Comparison of ENCODE assay signal across 32 mouse cellular contexts in the genomic region with DNA sequence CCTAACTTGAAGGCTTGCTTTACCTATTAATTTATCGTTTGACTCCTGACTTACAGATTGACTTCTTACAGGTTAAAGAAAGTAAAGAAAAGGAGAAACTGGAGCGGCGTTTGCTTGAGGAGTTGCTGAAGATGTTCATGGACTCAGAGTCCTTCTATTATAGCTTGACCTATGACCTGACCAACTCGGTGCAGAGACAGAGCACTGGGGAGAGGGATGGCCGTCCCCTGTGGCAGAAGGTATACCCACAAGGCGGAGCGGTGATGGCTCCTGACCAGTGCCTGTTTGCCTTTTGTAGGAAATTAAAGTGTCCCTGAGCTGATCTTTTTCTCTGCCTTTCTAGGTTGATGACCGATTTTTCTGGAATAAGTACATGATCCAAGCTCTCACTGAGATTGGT.
"Had no signal": no experiment of that assay in that cellular context is flagged by ENCODE, and none has a peak within 500 bp of the region (broad histone marks: within the 10 kb centered on the region; RNA-seq: fewer than 3 reads in every experiment).

No protein-coding gene starts in this region.

- H3K27me3 ChIP-seq: limb, embryonic 12.5 days; limb, embryonic 13.5 days; limb, embryonic 15.5 days; liver, embryonic 12.5 days; liver, embryonic 13.5 days; liver, embryonic 15.5 days; lung, embryonic 15.5 days; megakaryocyte, embryonic 14.5 days; midbrain, embryonic 12.5 days; midbrain, embryonic 13.5 days; midbrain, embryonic 15.5 days; neural tube, embryonic 12.5 days had no signal

- ATAC-seq: liver, postnatal 0 days; lung, postnatal 0 days; midbrain, embryonic 13.5 days; midbrain, embryonic 15.5 days; midbrain, embryonic 16.5 days had no signal

- DNase-seq: left cerebral cortex, postnatal 4 days; liver; liver, embryonic 13.5 days; liver, postnatal 0 days; lung, adult 18-20 months; lung, adult 2 months; lung, embryonic 14.5 days; lung, postnatal 10 days; lung, postnatal 14 days; lung, postnatal 36 days; lung, postnatal 4 days; midbrain, embryonic 14.5 days had no signal

- H3K36me3 ChIP-seq: lung, embryonic 15.5 days; midbrain, embryonic 15.5 days; neural tube, embryonic 12.5 days had no signal

- H3K27ac ChIP-seq: limb, embryonic 10.5 days; limb, embryonic 12.5 days; limb, embryonic 13.5 days; limb, embryonic 15.5 days; liver, embryonic 12.5 days; liver, embryonic 13.5 days; liver, embryonic 14.5 days; liver, embryonic 15.5 days; lung, embryonic 15.5 days; macrophage; midbrain, embryonic 10.5 days; midbrain, embryonic 12.5 days; midbrain, embryonic 13.5 days; midbrain, embryonic 15.5 days; neural tube, embryonic 12.5 days had no signal

- H3K4me1 ChIP-seq: limb, embryonic 10.5 days; limb, embryonic 12.5 days; limb, embryonic 13.5 days; limb, embryonic 15.5 days; lung, embryonic 15.5 days; midbrain, embryonic 10.5 days; neural tube, embryonic 12.5 days had no signal

- H3K9ac ChIP-seq: limb, embryonic 12.5 days; limb, embryonic 13.5 days; limb, embryonic 15.5 days; liver, embryonic 12.5 days; liver, embryonic 13.5 days; liver, embryonic 14.5 days; liver, embryonic 15.5 days; liver, postnatal 0 days; lung, embryonic 14.5 days; lung, embryonic 15.5 days; midbrain, embryonic 12.5 days; midbrain, embryonic 13.5 days; midbrain, embryonic 15.5 days; neural tube, embryonic 12.5 days had no signal

- H3K9me3 ChIP-seq: limb, embryonic 10.5 days; limb, embryonic 13.5 days; limb, embryonic 15.5 days; liver, embryonic 12.5 days; liver, embryonic 13.5 days; liver, embryonic 15.5 days; lung, embryonic 15.5 days; midbrain, embryonic 10.5 days; midbrain, embryonic 12.5 days; midbrain, embryonic 13.5 days; midbrain, embryonic 15.5 days; neural tube, embryonic 12.5 days had no signal

- H3K4me2 ChIP-seq: limb, embryonic 12.5 days; limb, embryonic 13.5 days; limb, embryonic 15.5 days; liver, embryonic 11.5 days; liver, embryonic 12.5 days; liver, embryonic 13.5 days; liver, embryonic 15.5 days; lung, embryonic 14.5 days; lung, embryonic 15.5 days; midbrain, embryonic 11.5 days; midbrain, embryonic 12.5 days; midbrain, embryonic 13.5 days; midbrain, embryonic 15.5 days; neural tube, embryonic 12.5 days had no signal

- H3K4me3 ChIP-seq: limb, embryonic 10.5 days; limb, embryonic 12.5 days; limb, embryonic 13.5 days; limb, embryonic 15.5 days; liver, embryonic 12.5 days; liver, embryonic 13.5 days; liver, embryonic 15.5 days; lung, embryonic 15.5 days; megakaryocyte, embryonic 14.5 days; midbrain, embryonic 10.5 days; midbrain, embryonic 12.5 days; midbrain, embryonic 13.5 days; midbrain, embryonic 15.5 days; myocyte; neural tube, embryonic 12.5 days had no signal
